Mouse (Mus musculus) CH12.LX (cell line): Measurements from ENCODE around the gene AU018091. TPM values are rescaled to one million over a fixed set of nuclear protein-coding genes. Genes with fewer than 3 reads are reported as not detected.
"Not testable (repeated sequence)": the region's sequence is repeated elsewhere in the genome, so short reads cannot be mapped to it uniquely, and the experiment has no call there.

Experiments used
- DNase-seq: peaks from one replicate; pipeline ENCODE4 v3.0.0-alpha.2; 2013; ENCODE audit errors: extremely low read depth
- H3K27ac ChIP-seq: 2 replicates; pipeline ENCODE4 v1.5.1; 2012; ENCODE audit warnings: low read depth, mild to moderate bottlenecking, control low read depth, moderate library complexity; ENCODE audit not compliant: insufficient read depth
- H3K27me3 ChIP-seq: replicated peaks from 2 replicates; pipeline ENCODE3; 2012; ENCODE audit warnings: inconsistent platforms
- H3K36me3 ChIP-seq, 2 experiments: replicated peaks in 1 of 2; 2 replicates each; pipeline versions ENCODE3 to v1.6.1; 2012; ENCODE audit warnings: inconsistent platforms in 1 of 2, low read length in 1 of 2, mild to moderate bottlenecking in 1 of 2, mixed read lengths in 1 of 2, moderate library complexity in 1 of 2; ENCODE audit not compliant: control insufficient read depth in 1 of 2, insufficient read depth in 1 of 2
- H3K4me1 ChIP-seq, 2 experiments: 2 replicates each; pipeline ENCODE4 v1.6.1; 2012; ENCODE audit warnings: inconsistent platforms in 1 of 2, moderate library complexity in 1 of 2; ENCODE audit not compliant: insufficient read depth in 2 of 2, control insufficient read depth in 1 of 2
- H3K4me2 ChIP-seq: 2 replicates; pipeline ENCODE4 v1.6.1; 2012; ENCODE audit warnings: low read depth, mild to moderate bottlenecking, control low read depth; ENCODE audit not compliant: poor library complexity, insufficient read depth, severe bottlenecking
- H3K4me3 ChIP-seq, 3 experiments: fragments of 150-350 bp in 1 of 3; sonication (generic) in 1 of 3; replicated peaks in 1 of 3; 2 replicates each; pipeline versions ENCODE3 to v1.5.1; 2011 to 2012; ENCODE audit warnings: low read depth in 2 of 3, low read length in 2 of 3, mild to moderate bottlenecking in 2 of 3, moderate library complexity in 2 of 3, control low read depth in 1 of 3, improper control_type of control experiment in 1 of 3, inconsistent platforms in 1 of 3, mixed read lengths in 1 of 3; ENCODE audit not compliant: poor library complexity in 1 of 3
- H3K79me2 ChIP-seq: replicated peaks from 2 replicates; pipeline ENCODE4 v1.6.1; 2012; ENCODE audit warnings: mild to moderate bottlenecking, moderate library complexity; ENCODE audit not compliant: control insufficient read depth, poor library complexity, insufficient read depth, severe bottlenecking; ENCODE audit errors: extremely low read depth
- H3K9ac ChIP-seq: 2 replicates; pipeline ENCODE4 v1.6.1; 2012; ENCODE audit warnings: low read depth, mild to moderate bottlenecking, control low read depth, moderate library complexity; ENCODE audit not compliant: insufficient read depth
- H3K9me3 ChIP-seq: replicated peaks from 2 replicates; pipeline ENCODE3; 2012; ENCODE audit warnings: low read length, inconsistent platforms, mixed read lengths
- ELF1 ChIP-seq: IDR thresholded peaks from 2 replicates; pipeline ENCODE4 v1.6.1; 2014; ENCODE audit warnings: low read depth, mild to moderate bottlenecking, inconsistent platforms, low read length, improper control_type of control experiment
- ETS1 ChIP-seq: conservative IDR thresholded peaks from 2 replicates; pipeline ENCODE4 v1.6.1; 2012; ENCODE audit warnings: low read depth, mild to moderate bottlenecking, inconsistent platforms, low read length, improper control_type of control experiment, moderate library complexity
- KAT2A ChIP-seq: IDR thresholded peaks from 2 replicates; pipeline ENCODE4 v1.6.1; 2012; ENCODE audit warnings: low read length, improper control_type of control experiment, inconsistent platforms; ENCODE audit not compliant: insufficient replicate concordance
- MYC ChIP-seq: IDR thresholded peaks from 2 replicates; pipeline ENCODE4 v1.6.1; 2011; ENCODE audit warnings: low read depth, mild to moderate bottlenecking, improper control_type of control experiment, low read length
- SMC3 ChIP-seq: IDR thresholded peaks from 2 replicates; pipeline ENCODE4 v1.6.1; 2011; ENCODE audit warnings: low read depth, low read length, improper control_type of control experiment
- TBP ChIP-seq: conservative IDR thresholded peaks from 2 replicates; pipeline ENCODE4 v1.6.1; 2011; ENCODE audit warnings: low read depth, low read length, improper control_type of control experiment
- USF2 ChIP-seq: conservative IDR thresholded peaks from 2 replicates; pipeline ENCODE4 v1.6.1; 2011; ENCODE audit warnings: low read depth, low read length, improper control_type of control experiment
- ZKSCAN1 ChIP-seq: IDR thresholded peaks from 2 replicates; pipeline ENCODE4 v1.6.1; 2012; ENCODE audit warnings: low read depth, inconsistent platforms, low read length, improper control_type of control experiment, borderline replicate concordance
- ZMIZ1 ChIP-seq: IDR thresholded peaks from 2 replicates; pipeline ENCODE4 v1.6.1; 2012; ENCODE audit warnings: low read depth, mild to moderate bottlenecking, inconsistent platforms, low read length, improper control_type of control experiment
- ZNF384 ChIP-seq: IDR thresholded peaks from 2 replicates; pipeline ENCODE4 v1.6.1; 2012; ENCODE audit warnings: low read depth, low read length, improper control_type of control experiment, inconsistent platforms
- dilution Hi-C: fragments of 300-500 bp; cut with MboI; formaldehyde crosslinking; loops from 2 replicates; pipeline ENCODE4 v1.14.3; 2020; ENCODE audit warnings: low sequenced_read_pairs; ENCODE audit not compliant: extremely low pct_unique_long_range_greater_than_20kb, extremely low pct_ligation_motif_present
- in situ Hi-C: fragments of 300-500 bp; cut with MboI; formaldehyde crosslinking; loops from 3 replicates; pipeline ENCODE4 v1.14.3; 2019; ENCODE audit warnings: low sequenced_read_pairs, low pct_ligation_motif_present, low pct_unique_long_range_greater_than_20kb, mixed read lengths
- polyA plus RNA-seq: library from polyadenylated mRNA; unstranded; fragments of >175 nt; gene quantifications from 2 replicates; pipeline ENCODE4 v1.2.1, GENCODE M21; 2012; ENCODE audit warnings: low read depth; ENCODE audit not compliant: insufficient read length
- total RNA-seq, 2 experiments: library from RNA; depleted of rRNA; stranded (reverse); fragments of 300-350 nt in 1 of 2; fragments of >200 nt in 1 of 2; gene quantifications; 2 replicates each; pipeline ENCODE4 v1.2.3; 2012 to 2014

AU018091 gene
- total and polyA plus RNA-seq, 3 experiments = 0.08 TPM; not detected in 2

GRCm38 (mm10) chr7:3191971-3192498 lies 23.0 kb upstream of the AU018091 start:
- no peak for DNase-seq
- Histone ChIP-seq H3K4me3 (no peak overlapping the region), H3K36me3 (no peaks in the 10 kb centered on the region), H3K4me1 (peaks cover 0 to 13% of the 10 kb centered on the region in 2 experiments; a peak in 2 of 4 replicates), H3K4me2 (no peak overlapping the region), H3K9me3 (no peaks in the 10 kb centered on the region), H3K27me3 (no peaks in the 10 kb centered on the region), H3K9ac (no peak overlapping the region), H3K27ac (no peak overlapping the region), H3K79me2 (no peaks in the 10 kb centered on the region)
- no peak for TF ChIP-seq SMC3
- TF ChIP-seq ELF1 = no peak
- no peak for TF ChIP-seq ETS1
- dilution Hi-C loops = no loop called here
- in situ Hi-C loops = no loop called here

DNA sequence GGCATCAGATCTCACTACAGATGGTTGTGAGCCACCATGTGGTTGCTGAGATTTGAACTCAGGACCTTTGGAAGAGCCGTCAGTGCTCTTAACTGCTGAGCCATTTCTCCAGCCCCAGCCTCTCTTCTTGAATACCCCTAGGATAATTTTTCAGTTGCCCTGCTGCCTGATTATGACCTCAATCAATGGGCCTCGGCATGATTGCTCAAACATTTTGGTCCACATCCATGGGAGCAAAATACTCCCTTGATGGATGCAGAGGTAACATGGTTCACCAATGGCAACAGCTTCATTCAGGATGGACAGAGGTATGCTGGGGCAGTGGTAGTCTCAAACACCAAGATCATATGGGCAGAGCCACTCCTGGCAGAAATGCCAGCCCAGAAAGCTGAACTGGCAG lies 17.7 kb upstream of the AU018091 start:
- DNase-seq, in situ Hi-C loops, dilution Hi-C loops, H3K79me2 ChIP-seq, H3K4me2 ChIP-seq, H3K9me3 ChIP-seq, H3K27ac ChIP-seq, H3K9ac ChIP-seq, H3K27me3 ChIP-seq, H3K4me1 ChIP-seq, H3K4me3 ChIP-seq, H3K36me3 ChIP-seq: not testable (repeated sequence)

DNA sequence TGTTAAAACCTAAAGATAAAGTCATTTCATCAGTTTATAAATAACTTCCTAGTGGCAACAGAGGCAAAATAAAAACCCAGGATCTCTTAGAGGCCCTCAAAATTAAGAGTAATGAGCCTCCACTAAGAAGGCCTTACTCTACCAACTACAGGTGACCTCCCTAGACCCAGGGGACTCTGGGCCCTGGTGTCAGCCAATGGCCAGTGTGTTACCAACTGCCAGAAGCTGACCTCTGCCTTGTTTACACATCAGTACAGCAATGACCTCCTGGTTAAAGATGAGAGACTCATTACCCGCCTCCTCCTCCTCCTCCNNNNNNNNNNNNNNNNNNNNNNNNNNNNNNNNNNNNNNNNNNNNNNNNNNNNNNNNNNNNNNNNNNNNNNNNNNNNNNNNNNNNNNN lies 17.1 kb upstream of the AU018091 start:
- Histone ChIP-seq H3K27ac (no peak overlapping the region), H3K9ac (no peak overlapping the region), H3K4me2 (no peak overlapping the region), H3K27me3 (no peaks in the 10 kb centered on the region), H3K9me3 (no peaks in the 10 kb centered on the region), H3K4me1 (peaks cover 0 to 3% of the 10 kb centered on the region in 2 experiments; a peak in 1 of 4 replicates), H3K36me3 (no peaks in the 10 kb centered on the region), H3K79me2 (no peaks in the 10 kb centered on the region), H3K4me3 (no peak overlapping the region)
- dilution Hi-C loops = no loop called here
- DNase-seq = no peak
- in situ Hi-C loops = no loop called here
- TF ChIP-seq MYC (no peak), ZNF384 (no peak), USF2 (no peak), KAT2A (no peak), TBP (no peak), ZKSCAN1 (no peak), ZMIZ1 (no peak)
